18 mouse cellular contexts compared by ENCODE assay signal in genomic region chr12:102062648-102063047, GRCm38 (mm10).
A peak's percentile ranks its signal among the peaks of the same experiment; 100 is the strongest.
DNase-seq lines count a peak whose midpoint lies in the region; ATAC-seq and TF ChIP-seq lines count a peak whose summit lies in the region.
"Had no signal": no experiment of that assay in that cellular context is flagged by ENCODE, and none has a peak within 500 bp of the region (broad histone marks: within the 10 kb centered on the region; RNA-seq: fewer than 3 reads in every experiment).

No protein-coding gene starts in this region.

- no peaks in the 10 kb centered on the region for H3K27me3 ChIP-seq in heart, adult 2 months (ENCODE audit: control insufficient read depth, insufficient read depth, low read length)
- H3K27me3 ChIP-seq in lung, embryonic 16.5 days (ENCODE audit: control insufficient read depth, insufficient read depth, low read depth, low read length), result no peaks in the 10 kb centered on the region
- H3K27me3 ChIP-seq in kidney, adult 2 months (replicated peaks; ENCODE audit: control insufficient read depth, insufficient read depth, low read length), result no peaks in the 10 kb centered on the region
- H3K27me3 ChIP-seq: embryonic facial prominence, embryonic 12.5 days; hindbrain, embryonic 15.5 days; neural tube, embryonic 13.5 days had no signal

- no peak overlapping the region for H3K4me3 ChIP-seq in heart, adult 2 months
- H3K4me3 ChIP-seq in lung, embryonic 16.5 days (ENCODE audit: low read length), result no peak overlapping the region
- H3K4me3 ChIP-seq in lung, adult 2 months (replicated peaks; ENCODE audit: extremely low read depth, low read depth, low read length), result no peak overlapping the region
- H3K4me3 ChIP-seq in kidney, adult 2 months (ENCODE audit: insufficient read depth, low read depth, low read length), result no peak overlapping the region
- H3K4me3 ChIP-seq: embryonic facial prominence, embryonic 12.5 days; hindbrain, embryonic 15.5 days; neural tube, embryonic 13.5 days had no signal

- H3K9me3 ChIP-seq in lung, embryonic 16.5 days (ENCODE audit: control insufficient read depth, low read length), result no peaks in the 10 kb centered on the region
- H3K9me3 ChIP-seq: embryonic facial prominence, embryonic 12.5 days; hindbrain, embryonic 15.5 days; neural tube, embryonic 13.5 days had no signal

- H3K9ac ChIP-seq in heart, adult 2 months (ENCODE audit: low read depth, low read length), result no peak overlapping the region
- no peak overlapping the region for H3K9ac ChIP-seq in lung, embryonic 16.5 days (ENCODE audit: low read length)
- H3K9ac ChIP-seq: embryonic facial prominence, embryonic 12.5 days; hindbrain, embryonic 15.5 days; neural tube, embryonic 13.5 days had no signal

- no peak for TF ChIP-seq EP300 in heart, adult 2 months (IDR thresholded peaks at IDR 0.05; ENCODE audit: insufficient read depth, low read depth, low read length)

- peaks cover 1% of the 10 kb centered on the region; the same call in 1 of the 2 replicates for H3K4me1 ChIP-seq in heart, adult 2 months (ENCODE audit: control insufficient read depth, insufficient read depth, low read length)
- H3K4me1 ChIP-seq in lung, embryonic 16.5 days (replicated peaks; ENCODE audit: control insufficient read depth, insufficient read depth, low read length), result no peaks in the 10 kb centered on the region; the same call in 1 of the 2 replicates
- H3K4me1 ChIP-seq in lung, adult 2 months (ENCODE audit: control insufficient read depth, insufficient read depth, low read length), result no peaks in the 10 kb centered on the region
- H3K4me1 ChIP-seq in kidney, adult 2 months (ENCODE audit: control insufficient read depth, insufficient read depth, low read length), result no peaks in the 10 kb centered on the region

- no peak overlapping the region for H3K27ac ChIP-seq in heart, adult 2 months
- H3K27ac ChIP-seq in lung, embryonic 16.5 days (ENCODE audit: low read length), result no peak overlapping the region
- no peak overlapping the region for H3K27ac ChIP-seq in kidney, adult 2 months (ENCODE audit: insufficient read depth, low read depth, low read length)
- H3K27ac ChIP-seq: embryonic facial prominence, embryonic 12.5 days; hindbrain, embryonic 15.5 days; neural tube, embryonic 13.5 days had no signal

- H3K4me2 ChIP-seq in lung, embryonic 16.5 days (ENCODE audit: low read depth, low read length), result no peak overlapping the region
- H3K4me2 ChIP-seq: embryonic facial prominence, embryonic 12.5 days; hindbrain, embryonic 15.5 days; liver, embryonic 11.5 days; neural tube, embryonic 13.5 days had no signal

- intact Hi-C loops in heart, adult 2 months (cut with DNase I), result no loop called here

- H3K79me2 ChIP-seq in heart, adult 2 months (replicated peaks; ENCODE audit: control insufficient read depth, insufficient read depth, low read length), result no peaks in the 10 kb centered on the region

- 24% methylated on average over 7 of the region's 7 CpGs for WGBS in heart, adult 2 months
- 20% methylated on average over 7 of the region's 7 CpGs for WGBS in lung, embryonic 16.5 days
- 27% methylated on average over 7 of the region's 7 CpGs for WGBS in lung, adult 2 months
- WGBS in kidney, adult 2 months, result 20% methylated on average over 7 of the region's 7 CpGs

- no peak for TF ChIP-seq POLR2A in heart, adult 2 months (IDR thresholded peaks at IDR 0.05; ENCODE audit: insufficient read depth, low read depth, low read length)
- no peak for TF ChIP-seq POLR2A in lung, adult 2 months (IDR thresholded peaks at IDR 0.05; ENCODE audit: borderline replicate concordance, extremely low read depth, low read depth, low read length)
- no peak for TF ChIP-seq POLR2A in kidney, adult 2 months (IDR thresholded peaks at IDR 0.05; ENCODE audit: low read depth, low read length)

- H3K36me3 ChIP-seq in heart, adult 2 months (ENCODE audit: control insufficient read depth, insufficient read depth, low read length), result no peaks in the 10 kb centered on the region
- H3K36me3 ChIP-seq in lung, embryonic 16.5 days (ENCODE audit: control insufficient read depth, insufficient read depth, low read length), result no peaks in the 10 kb centered on the region
- no peaks in the 10 kb centered on the region for H3K36me3 ChIP-seq in kidney, adult 2 months (ENCODE audit: control insufficient read depth, insufficient read depth, low read length)
- H3K36me3 ChIP-seq: embryonic facial prominence, embryonic 12.5 days; hindbrain, embryonic 15.5 days; neural tube, embryonic 13.5 days had no signal

- DNase-seq in heart, adult 2 months, result peak; percentile 5 to 21
- no peak for DNase-seq in heart, adult 11 months
- DNase-seq in lung, adult 2 months, result no peak
- peak; percentile 12 for DNase-seq in kidney, adult 2 months
- peak; percentile 42 to 58 for DNase-seq in kidney, postnatal 4 days
- no peak for DNase-seq in right cerebral cortex, postnatal 25 days
- no peak for DNase-seq in thymus, adult 18-20 months
- DNase-seq: cerebellum, postnatal 14 days; gastrocnemius, postnatal 25 days; layer of hippocampus, adult 9-11 months; right cerebral cortex, postnatal 4 days had no signal

- TF ChIP-seq CTCF in heart, adult 2 months (IDR thresholded peaks at IDR 0.05), result no peak
- no peak for TF ChIP-seq CTCF in lung, adult 2 months (IDR thresholded peaks at IDR 0.05; ENCODE audit: insufficient read depth, low read length)
- no peak for TF ChIP-seq CTCF in kidney, adult 2 months (conservative IDR thresholded peaks at IDR 0.05; ENCODE audit: insufficient read depth, insufficient read length, low read depth, low read length)

- peak; percentile 71 for ATAC-seq in lung, embryonic 16.5 days (ENCODE audit: low read depth)
- ATAC-seq: activated CD4-positive, CD25-positive, alpha-beta regulatory T cell, adult 4 months; intestine, postnatal 0 days had no signal

Comparison
In these comparisons a context has a peak if more than half of its experiments do, and no peak if none do; other contexts are left out.
1. DNase-seq: peak in heart, adult 2 months (2 of 2), kidney, adult 2 months (single experiment) and kidney, postnatal 4 days (2 of 2); none in heart, adult 11 months (single experiment), lung, adult 2 months (single experiment), right cerebral cortex, postnatal 25 days (single experiment) and thymus, adult 18-20 months (0 of 2).